Mouse (Mus musculus) cerebellum, adult 18-20 months (tissue): ENCODE measurements around the gene Kif16b.
"Not testable (repeated sequence)": the region's sequence is repeated elsewhere in the genome, so short reads cannot be mapped to it uniquely, and the experiment has no call there.

ENCODE experiments used
- DNase-seq, 2 experiments: peaks; one replicate each; pipeline ENCODE4 v3.0.0; 2021

The Kif16b gene

GRCm38 (mm10) chr2:142589403-142590283 is 311.7 kb downstream of the Kif16b start:
- no peak for DNase-seq

- no peak for DNase-seq
These were observed 315.5 kb downstream of the Kif16b start for GRCm38 (mm10) chr2:142585845-142586244.

- no peak for DNase-seq
These were observed 316.2 kb downstream of the Kif16b start for GRCm38 (mm10) chr2:142584851-142585737.

GRCm38 (mm10) chr2:142580449-142580848 is 320.9 kb downstream of the Kif16b start:
- no peak for DNase-seq

- not testable (repeated sequence) for DNase-seq
These were observed 323.9 kb downstream of the Kif16b start for GRCm38 (mm10) chr2:142577414-142577813.

- DNase-seq = no peak
These were observed 331.6 kb downstream of the Kif16b start for GRCm38 (mm10) chr2:142569771-142570170.
